Mouse (Mus musculus): ENCODE measurements around the gene U2af1.

- no peak for TF ChIP-seq CTCF (IDR thresholded peaks at IDR 0.05; ENCODE audit: low read depth, low read length)
- no peak for TF ChIP-seq POLR2A (IDR thresholded peaks at IDR 0.05; ENCODE audit: borderline replicate concordance, low read depth, low read length)
Observed at GRCm38 (mm10) chr17:31662855-31663254, 4.2 kb upstream of the U2af1 start.

Data from bone marrow macrophage, adult 2 months (primary cell).